32 mouse cellular contexts compared by ENCODE assay signal in the genomic region with DNA sequence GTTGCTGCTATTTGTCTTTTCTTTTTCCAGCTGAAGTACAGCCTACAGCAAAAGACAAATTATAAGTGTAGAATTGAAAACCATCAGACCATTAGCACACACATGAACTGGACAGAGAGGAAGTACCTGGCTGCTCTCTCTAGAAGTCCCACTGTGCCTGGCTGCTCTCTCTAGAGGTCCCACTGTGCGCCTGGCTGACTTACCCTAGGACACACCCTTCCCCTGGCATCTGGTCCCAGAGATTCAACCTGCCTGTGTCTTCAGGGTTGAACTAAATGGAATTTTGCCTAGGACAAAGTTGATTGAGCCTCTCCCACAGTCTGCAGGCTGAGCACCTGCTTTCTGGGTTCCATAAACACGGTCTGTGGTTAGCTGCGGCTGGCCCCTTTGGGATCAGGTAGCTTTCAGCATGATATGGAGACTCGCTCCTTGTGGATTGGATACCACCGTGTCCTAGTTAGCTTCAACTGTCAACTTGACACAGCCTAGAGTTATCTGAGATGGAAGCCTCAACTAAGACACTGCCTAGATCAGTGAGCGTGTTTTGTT. TPM values are rescaled to one million over a fixed set of nuclear protein-coding genes. Genes with fewer than 3 reads are reported as not detected.
"Had no signal": no experiment of that assay in that cellular context is flagged by ENCODE, and none has a peak within 500 bp of the region (broad histone marks: within the 10 kb centered on the region; RNA-seq: fewer than 3 reads in every experiment).

No protein-coding gene starts in this region.

- H3K4me2 ChIP-seq: limb, embryonic 12.5 days; limb, embryonic 13.5 days; limb, embryonic 15.5 days; liver, embryonic 11.5 days; liver, embryonic 12.5 days; liver, embryonic 13.5 days; liver, embryonic 15.5 days; lung, embryonic 14.5 days; lung, embryonic 15.5 days; midbrain, embryonic 11.5 days; midbrain, embryonic 12.5 days; midbrain, embryonic 15.5 days had no signal

- H3K27me3 ChIP-seq: limb, embryonic 12.5 days; limb, embryonic 13.5 days; limb, embryonic 15.5 days; liver, embryonic 12.5 days; liver, embryonic 13.5 days; liver, embryonic 15.5 days; lung, embryonic 15.5 days; midbrain, embryonic 12.5 days; midbrain, embryonic 15.5 days had no signal

- H3K9me3 ChIP-seq: limb, embryonic 10.5 days; limb, embryonic 12.5 days; limb, embryonic 13.5 days; limb, embryonic 15.5 days; liver, embryonic 12.5 days; liver, embryonic 13.5 days; liver, embryonic 15.5 days; lung, embryonic 15.5 days; megakaryocyte, embryonic 14.5 days; midbrain, embryonic 10.5 days; midbrain, embryonic 12.5 days; midbrain, embryonic 15.5 days had no signal

- H3K27ac ChIP-seq: left cerebral cortex, adult 2 months; limb, embryonic 10.5 days; limb, embryonic 12.5 days; limb, embryonic 15.5 days; liver, embryonic 12.5 days; liver, embryonic 13.5 days; liver, embryonic 14.5 days; liver, embryonic 15.5 days; lung, embryonic 15.5 days; macrophage; midbrain, embryonic 10.5 days; midbrain, embryonic 12.5 days; midbrain, embryonic 15.5 days had no signal

- H3K36me3 ChIP-seq: liver, embryonic 12.5 days; liver, embryonic 15.5 days; lung, embryonic 15.5 days; midbrain, embryonic 12.5 days; midbrain, embryonic 15.5 days had no signal

- H3K4me3 ChIP-seq: left cerebral cortex, adult 2 months; limb, embryonic 10.5 days; limb, embryonic 12.5 days; limb, embryonic 13.5 days; limb, embryonic 15.5 days; liver, embryonic 12.5 days; liver, embryonic 13.5 days; liver, embryonic 15.5 days; lung, embryonic 15.5 days; megakaryocyte, embryonic 14.5 days; midbrain, embryonic 10.5 days; midbrain, embryonic 12.5 days; midbrain, embryonic 15.5 days had no signal

- DNase-seq: left cerebral cortex, postnatal 4 days; liver; liver, embryonic 13.5 days; liver, postnatal 0 days; lung, adult 18-20 months; lung, adult 2 months; lung, embryonic 14.5 days; lung, postnatal 10 days; lung, postnatal 14 days; lung, postnatal 36 days; lung, postnatal 4 days; midbrain, embryonic 14.5 days had no signal

- H3K9ac ChIP-seq: limb, embryonic 12.5 days; limb, embryonic 13.5 days; limb, embryonic 15.5 days; liver, embryonic 12.5 days; liver, embryonic 13.5 days; liver, embryonic 14.5 days; liver, embryonic 15.5 days; liver, postnatal 0 days; lung, embryonic 14.5 days; lung, embryonic 15.5 days; midbrain, embryonic 12.5 days; midbrain, embryonic 15.5 days had no signal

- H3K4me1 ChIP-seq: liver, embryonic 12.5 days; liver, embryonic 13.5 days; liver, embryonic 15.5 days; midbrain, embryonic 12.5 days; midbrain, embryonic 15.5 days had no signal

- ATAC-seq: liver, embryonic 12.5 days; liver, postnatal 0 days; lung, postnatal 0 days; midbrain, embryonic 15.5 days; midbrain, embryonic 16.5 days had no signal

RNA-seq across cellular contexts. Expression of a gene that starts 11.0 kb away (rescaled TPM):
- total RNA-seq: megakaryocyte-erythroid progenitor cell, adult 5-6 weeks; monocyte, adult 5-6 weeks had no signal
